Mouse (Mus musculus) gastrocnemius, postnatal 4 days (tissue): ENCODE data around the gene Zfp583. TPM values are rescaled to one million over a fixed set of nuclear protein-coding genes. Genes with fewer than 3 reads are reported as not detected.

Experiments used
- DNase-seq, 2 experiments: peaks; one replicate each; pipeline ENCODE4 v3.0.0; 2021 to 2022; ENCODE audit warnings: low spot score in 2 of 2, mixed read lengths in 2 of 2
- total RNA-seq, 2 experiments: library from RNA; stranded (reverse); gene quantifications; 2 replicates each; pipeline ENCODE4 v1.2.3; 2021

Zfp583 gene
- total RNA-seq, 2 experiments from 2014 or later: 1.2 to 1.9 TPM

DNA sequence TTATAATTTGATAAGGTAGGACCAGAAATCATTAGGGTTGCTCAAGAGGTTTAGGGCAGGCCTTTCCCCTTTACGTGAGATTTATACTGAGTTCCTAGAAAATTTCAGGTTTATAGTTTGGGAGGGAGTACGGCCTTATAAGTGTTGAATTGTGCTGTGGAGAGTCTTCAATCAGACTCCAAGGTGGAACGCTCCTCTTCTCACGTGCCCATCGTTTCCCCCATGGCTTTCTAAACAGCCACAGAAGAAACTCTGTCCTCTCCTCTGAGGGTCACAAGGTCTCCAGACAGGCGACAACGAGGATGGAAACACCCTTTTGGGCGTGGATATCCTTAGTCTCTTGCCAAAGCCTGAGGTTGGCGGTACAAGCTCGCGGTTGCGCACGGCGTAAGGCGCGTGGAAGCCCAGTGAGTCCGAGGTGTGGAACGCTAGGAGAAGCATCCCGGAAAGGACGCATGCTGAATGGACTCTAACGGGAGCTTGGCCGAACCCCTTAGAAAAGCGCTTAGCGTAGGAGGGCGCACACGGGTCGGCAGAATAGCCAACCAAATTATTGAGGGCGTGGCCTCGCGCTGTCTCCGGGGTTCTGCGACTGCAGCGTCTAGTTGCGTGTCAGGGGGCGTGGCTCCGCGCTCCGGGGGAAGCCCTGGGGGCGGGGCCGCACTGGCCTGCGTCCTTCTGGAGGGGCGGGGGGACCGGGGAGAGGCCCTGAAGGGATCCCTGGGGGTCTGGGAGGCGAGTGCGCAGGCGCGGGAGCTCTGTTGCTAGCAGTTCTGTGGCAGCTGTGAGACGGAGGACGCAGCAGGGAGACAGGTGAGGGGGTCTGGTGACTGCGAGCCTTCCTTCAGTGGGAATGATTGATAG, 45.0 kb downstream of the Zfp583 start, which contains the start of gene Zfp667:
Gene Zfp667 (plus strand): TSS at position 738 of the 864 bp plus-strand sequence.
- DNase-seq: peak; percentile 98 to 99

DNA sequence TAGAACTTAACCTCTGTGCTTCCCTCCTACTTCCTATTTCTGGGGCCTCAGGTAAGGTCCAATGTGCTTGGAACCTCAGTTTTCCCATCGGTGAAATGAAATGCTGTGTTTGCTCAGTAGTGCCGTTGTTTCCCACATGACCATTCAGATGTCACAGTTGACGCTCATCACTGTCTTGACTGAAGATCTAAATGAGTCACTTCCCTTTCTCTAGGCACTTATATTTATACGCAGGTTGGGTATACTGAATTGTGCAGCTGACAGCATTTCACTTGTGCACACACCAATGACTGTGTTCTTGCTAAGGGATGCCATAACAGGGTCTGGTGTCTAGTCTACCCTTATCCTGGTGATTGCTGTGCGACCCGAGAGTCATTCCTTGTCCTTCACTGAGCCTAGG, 45.7 kb downstream of the Zfp583 start:
- DNase-seq: no peak

DNA sequence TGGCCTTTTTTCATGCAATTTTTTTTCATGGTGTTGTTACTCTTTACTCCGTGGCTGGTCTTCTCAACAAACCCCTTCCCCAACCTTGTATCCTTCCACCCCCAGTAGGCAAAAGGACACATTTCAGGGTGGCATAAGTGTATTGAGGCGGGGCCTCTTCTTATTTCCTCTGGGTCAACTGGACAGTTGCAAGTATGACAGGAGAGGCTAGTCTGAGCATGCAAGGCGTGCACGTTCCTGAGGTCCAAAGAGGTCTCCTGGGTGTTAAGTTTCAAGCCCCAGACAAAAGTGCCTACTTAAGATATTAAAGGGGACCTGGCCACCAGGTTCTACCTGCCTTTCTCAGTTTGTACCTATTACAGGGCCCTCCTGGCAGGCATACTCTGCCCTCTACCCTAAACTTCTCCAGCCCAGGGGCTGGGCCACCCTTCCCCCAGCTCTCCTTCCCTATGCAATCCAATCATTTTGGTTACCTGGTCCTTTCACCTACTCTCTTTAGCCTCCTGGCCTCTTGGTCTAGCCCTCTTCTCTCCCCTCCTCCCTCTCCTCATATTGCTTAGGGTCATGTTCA, 46.6 kb downstream of the Zfp583 start:
- DNase-seq: no peak

DNA sequence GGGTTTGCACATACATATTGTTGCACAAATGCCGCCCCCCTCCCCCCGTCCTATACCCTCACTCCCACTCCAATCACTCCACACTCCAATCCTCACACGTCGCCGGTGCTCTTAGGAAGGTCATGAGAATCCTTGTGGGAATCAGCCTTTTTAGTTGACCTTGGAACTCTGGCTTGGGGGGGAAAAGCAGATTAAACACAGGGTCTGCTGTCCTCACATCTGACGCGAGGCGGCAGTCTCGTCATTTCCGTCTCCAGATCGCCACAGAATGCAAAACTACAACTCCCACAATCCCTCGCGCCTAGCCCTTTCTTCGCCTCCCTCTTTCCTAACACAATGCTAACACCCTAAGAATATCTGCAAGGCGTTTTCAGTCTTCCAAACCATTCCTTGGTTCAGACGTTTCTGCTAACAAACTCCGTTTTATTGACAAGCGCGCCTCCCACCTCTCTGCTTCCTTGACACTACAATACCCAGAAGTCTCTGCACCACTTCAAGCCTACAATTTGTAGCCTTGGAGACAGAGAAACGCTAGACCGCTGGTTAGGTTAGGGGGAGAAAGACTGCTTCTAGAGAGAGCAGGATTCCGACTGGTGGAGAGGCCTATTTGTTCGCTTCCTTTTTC, 47.5 kb downstream of the Zfp583 start:
- DNase-seq: peak; percentile 26 to 79

DNA sequence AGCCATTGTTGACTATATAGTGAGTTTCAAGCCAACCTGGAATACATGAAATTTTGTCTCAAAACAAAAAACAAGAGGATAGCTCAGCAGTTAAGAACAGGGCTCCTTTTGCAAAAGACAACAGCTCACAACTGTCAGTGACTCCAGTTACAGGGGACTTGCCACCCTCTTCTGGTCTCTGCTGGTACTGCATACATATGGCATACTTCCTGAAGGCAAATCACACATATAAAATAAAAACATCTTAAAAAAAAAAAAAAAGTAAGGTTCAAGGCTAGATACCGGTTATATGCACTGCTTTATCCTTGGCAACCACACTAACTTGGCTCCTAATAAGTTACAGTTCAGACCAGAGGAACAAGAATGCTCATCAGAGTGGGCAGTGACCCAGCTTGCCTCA, 48.3 kb downstream of the Zfp583 start:
- peak; percentile 40 to 74 for DNase-seq

DNA sequence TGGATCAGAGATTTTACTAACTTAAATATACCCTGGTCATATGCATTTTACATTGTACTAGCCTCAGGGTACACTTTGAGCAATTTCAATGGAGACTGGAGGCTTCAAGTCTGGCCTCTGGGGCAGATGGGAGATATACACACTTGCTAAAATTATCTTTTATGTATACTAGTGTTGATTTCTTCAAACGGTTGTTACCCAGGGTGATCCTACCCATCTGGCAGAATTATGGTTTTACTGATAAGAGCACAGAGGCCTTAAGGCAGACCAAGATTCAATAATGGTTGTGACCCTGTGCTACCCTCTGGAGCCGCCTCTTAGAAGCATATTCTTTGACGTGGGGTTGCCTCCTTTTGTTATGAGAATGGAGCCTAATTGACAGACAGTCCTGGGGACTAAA, 53.2 kb downstream of the Zfp583 start:
- DNase-seq: no peak

DNA sequence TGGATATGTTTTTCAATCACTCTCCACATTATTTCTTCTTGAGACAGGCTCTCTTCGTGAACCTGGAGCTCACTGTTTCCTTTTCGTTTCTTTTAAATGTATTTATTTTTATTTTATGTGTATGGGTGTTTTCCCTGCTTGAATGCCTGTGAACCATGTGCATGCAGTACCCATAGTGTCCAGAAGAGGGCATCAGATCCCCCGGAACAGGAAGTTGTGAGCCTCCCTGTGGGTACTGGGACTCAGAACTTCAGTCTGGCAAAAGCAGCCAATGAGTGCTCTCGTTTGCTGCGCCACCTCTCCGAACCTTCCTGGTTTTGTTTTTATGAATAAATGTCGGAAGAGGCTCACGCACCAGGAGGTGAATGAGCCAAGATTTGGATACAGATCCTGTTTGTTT, 65.4 kb downstream of the Zfp583 start:
- no peak for DNase-seq

Other genes starting within 250 kb of the Zfp583 start
- gene Zfp787, start 175.3 kb downstream of the Zfp583 start, total RNA-seq: 10 to 100 TPM; 38.9 to 52.0 TPM
- 10 to 100 TPM; 11.8 to 12.5 TPM for gene Zfp444, start 159.1 kb downstream of the Zfp583 start, total RNA-seq
- not detected for gene Galp, start 134.2 kb downstream of the Zfp583 start, total RNA-seq
- not detected for gene Zscan5b, start 109.0 kb downstream of the Zfp583 start, total RNA-seq
- gene Epp13, start 78.6 kb downstream of the Zfp583 start, total RNA-seq: not detected
- gene Zfp667, start 44.7 kb downstream of the Zfp583 start, total RNA-seq: 1 to 10 TPM; 5.2 to 5.9 TPM
- gene Gm3854, start 12.5 kb upstream of the Zfp583 start, total RNA-seq: under 1 TPM; 0.37 to 0.47 TPM
- gene Zfp78, start 32.0 kb upstream of the Zfp583 start, total RNA-seq: 1 to 10 TPM; 1.8 to 2.0 TPM
- 1 to 10 TPM; 7.1 to 7.5 TPM for gene Zfp28, start 52.0 kb upstream of the Zfp583 start, total RNA-seq
- under 1 TPM in 1 of 2 experiments, not detected in 1; 0.44 TPM for gene Smim17, start 67.4 kb upstream of the Zfp583 start, total RNA-seq
- gene Gm20715, start 79.0 kb upstream of the Zfp583 start, total RNA-seq: not detected
- not detected for gene Olfr1344, start 107.4 kb upstream of the Zfp583 start, total RNA-seq
- gene Olfr1336, start 124.9 kb upstream of the Zfp583 start, total RNA-seq: not detected
- gene Olfr1346, start 135.8 kb upstream of the Zfp583 start, total RNA-seq: not detected
- not detected for gene Olfr5, start 155.7 kb upstream of the Zfp583 start, total RNA-seq
- gene Olfr1347, start 168.5 kb upstream of the Zfp583 start, total RNA-seq: not detected
- not detected for gene Olfr1348, start 177.5 kb upstream of the Zfp583 start, total RNA-seq
- gene Olfr1349, start 191.7 kb upstream of the Zfp583 start, total RNA-seq: not detected
- not detected for gene Olfr1350, start 233.6 kb upstream of the Zfp583 start, total RNA-seq